Mouse (Mus musculus) erythroid progenitor cell, adult 5-6 weeks (primary cell): ENCODE results near the gene Surf6. TPM values are rescaled to one million over a fixed set of nuclear protein-coding genes. Genes with fewer than 3 reads are reported as not detected.
A peak's percentile ranks its signal among the peaks of the same experiment; 100 is the strongest.
"Not testable (repeated sequence)": the region's sequence is repeated elsewhere in the genome, so short reads cannot be mapped to it uniquely, and the experiment has no call there.

Source experiments
- ATAC-seq: replicated peaks from 2 replicates; pipeline ENCODE4 v1.8.0; 2016; ENCODE audit warnings: moderate number of reproducible peaks, mild to moderate bottlenecking, moderate TSS enrichment, inconsistent platforms; ENCODE audit not compliant: poor library complexity, low FRiP score, severe bottlenecking
- total RNA-seq, 2 experiments: library from RNA; stranded (forward) in 1 of 2; stranded (reverse) in 1 of 2; fragments of 150-400 nt in 1 of 2; fragments of 186-747, 209-891 nt in 1 of 2; gene quantifications; 2 replicates each; pipeline versions ENCODE4 v1.2.3 to v1.2.4; 2015 to 2017; ENCODE audit warnings: low replicate concordance in 2 of 2

Surf6 gene
- total RNA-seq, 2 experiments from 2014 or later, result 2.1 to 3.5 TPM

- ATAC-seq, result no peak
These were observed 11.7 kb upstream of the Surf6 start for GRCm38 (mm10) chr2:26914148-26914941.

GRCm38 (mm10) chr2:26913416-26914147 lies 10.9 kb upstream of the Surf6 start:
- ATAC-seq, result no peak

GRCm38 (mm10) chr2:26912253-26912770 lies 9.6 kb upstream of the Surf6 start:
- ATAC-seq, result no peak

GRCm38 (mm10) chr2:26910994-26911765 lies 8.5 kb upstream of the Surf6 start:
- peak; percentile 31; the same call in 1 of the 2 replicates for ATAC-seq

GRCm38 (mm10) chr2:26910124-26910993 lies 7.7 kb upstream of the Surf6 start, which contains the start of the genes Med22 and Rpl7a:
Gene Med22 (minus strand): TSS chr2:26910677.
Gene Rpl7a (plus strand): TSS chr2:26910764.
- peak; percentile 88 for ATAC-seq

- ATAC-seq, result no peak
These were observed 6.7 kb upstream of the Surf6 start for GRCm38 (mm10) chr2:26909387-26909784.

GRCm38 (mm10) chr2:26908710-26909386 lies 6.2 kb upstream of the Surf6 start:
- ATAC-seq, result no peak

GRCm38 (mm10) chr2:26907109-26907508 lies 4.4 kb upstream of the Surf6 start:
- no peak for ATAC-seq

GRCm38 (mm10) chr2:26906431-26906830 lies 3.8 kb upstream of the Surf6 start:
- ATAC-seq, result no peak

- ATAC-seq, result no peak
These were observed 3.3 kb upstream of the Surf6 start for GRCm38 (mm10) chr2:26905936-26906335.

GRCm38 (mm10) chr2:26903311-26903710 lies 632 bp upstream of the Surf6 start:
- ATAC-seq, result no peak

- ATAC-seq, result no peak
These were observed 762 bp downstream of the Surf6 start for GRCm38 (mm10) chr2:26901834-26902400.

GRCm38 (mm10) chr2:26900731-26901130 lies 1.9 kb downstream of the Surf6 start:
- no peak for ATAC-seq

- ATAC-seq, result no peak
These were observed 6.8 kb downstream of the Surf6 start for GRCm38 (mm10) chr2:26895898-26896297.

- ATAC-seq, result not testable (repeated sequence)
These were observed 16.5 kb downstream of the Surf6 start for GRCm38 (mm10) chr2:26886170-26886569.

- ATAC-seq, result not testable (repeated sequence)
These were observed 17.1 kb downstream of the Surf6 start for GRCm38 (mm10) chr2:26885541-26885940.

- ATAC-seq, result no peak
These were observed 24.1 kb downstream of the Surf6 start for GRCm38 (mm10) chr2:26878571-26878970.

GRCm38 (mm10) chr2:26870666-26871065 lies 32.0 kb downstream of the Surf6 start:
- ATAC-seq, result no peak
